Mouse (Mus musculus) right cerebral cortex, postnatal 36 days (tissue): ENCODE measurements around the gene Sirt4.

Source experiments
- DNase-seq, 2 experiments: peaks; one replicate each; pipeline ENCODE4 v3.0.0; 2022; ENCODE audit warnings: low spot score in 2 of 2, mixed read lengths in 1 of 2

The Sirt4 gene

DNA sequence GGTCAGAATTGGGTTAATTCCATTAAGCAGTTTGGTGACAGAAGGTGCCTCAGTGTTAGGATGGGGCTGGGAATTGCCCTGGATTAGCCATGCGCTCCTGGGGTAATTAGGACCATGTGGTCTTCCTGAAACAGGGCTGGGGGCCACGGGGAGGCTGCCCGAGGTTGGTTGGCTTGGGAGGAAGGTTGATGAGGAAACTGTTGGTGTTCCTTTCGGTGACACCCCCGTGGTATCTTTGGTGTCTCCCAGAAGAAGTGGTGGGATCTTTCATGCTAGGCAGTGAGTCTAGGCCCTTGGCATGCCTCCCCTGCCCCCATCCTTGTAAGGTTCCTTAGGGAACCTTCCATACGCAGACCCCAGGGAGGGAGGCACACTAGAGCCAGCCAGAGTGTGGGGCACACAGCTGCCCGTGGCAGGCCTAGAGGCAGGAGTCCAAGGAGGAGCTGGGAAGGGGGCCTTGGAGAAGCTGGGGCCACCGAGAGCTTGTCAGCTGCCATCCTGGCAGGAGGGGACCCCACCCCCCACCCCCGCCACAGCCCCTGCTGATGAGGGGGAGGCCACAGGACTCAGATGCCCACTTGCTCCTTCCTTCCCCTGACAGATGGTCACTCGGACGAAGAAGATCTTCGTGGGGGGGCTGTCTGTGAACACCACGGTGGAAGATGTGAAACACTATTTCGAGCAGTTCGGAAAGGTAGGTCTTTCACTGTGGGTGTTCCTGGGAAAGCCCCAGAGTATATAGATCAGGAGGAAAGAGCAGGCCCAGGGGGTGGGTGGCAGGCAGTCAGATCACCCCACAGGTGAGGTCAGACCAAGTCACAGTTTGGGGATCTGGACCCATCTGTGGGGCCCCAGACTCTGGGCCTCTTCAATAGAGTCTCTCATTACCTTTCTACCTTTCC, 49.4 kb downstream of the Sirt4 start:
- no peak for DNase-seq

DNA sequence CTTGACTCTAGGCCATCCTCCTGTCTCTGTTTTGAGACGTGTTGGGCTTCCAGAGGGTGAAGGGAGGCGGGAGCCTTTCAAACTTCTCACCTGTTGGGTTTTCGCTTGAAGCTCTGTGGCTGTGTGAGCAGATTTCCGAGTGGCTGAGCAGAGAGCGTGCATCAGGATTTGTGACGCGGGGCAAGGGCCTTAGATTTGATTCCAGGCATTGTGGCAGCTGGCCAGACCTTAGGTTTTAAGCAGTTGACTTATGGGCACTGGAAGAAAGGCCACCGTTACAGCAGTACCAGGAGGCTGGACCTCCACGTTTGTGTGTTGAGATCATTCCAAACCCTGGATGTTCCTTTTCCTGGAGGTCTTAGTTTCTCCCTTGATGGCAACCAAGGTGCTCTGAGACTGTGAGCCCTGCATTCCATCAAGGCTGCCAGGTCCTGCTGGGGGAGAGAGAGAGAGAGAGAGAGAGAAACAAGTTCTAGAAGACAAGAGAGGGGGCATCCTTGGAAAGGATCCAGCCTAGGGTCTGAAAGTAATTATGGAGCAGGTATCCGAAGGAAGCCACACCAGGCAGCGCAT, 50.2 kb downstream of the Sirt4 start:
- no peak for DNase-seq

DNA sequence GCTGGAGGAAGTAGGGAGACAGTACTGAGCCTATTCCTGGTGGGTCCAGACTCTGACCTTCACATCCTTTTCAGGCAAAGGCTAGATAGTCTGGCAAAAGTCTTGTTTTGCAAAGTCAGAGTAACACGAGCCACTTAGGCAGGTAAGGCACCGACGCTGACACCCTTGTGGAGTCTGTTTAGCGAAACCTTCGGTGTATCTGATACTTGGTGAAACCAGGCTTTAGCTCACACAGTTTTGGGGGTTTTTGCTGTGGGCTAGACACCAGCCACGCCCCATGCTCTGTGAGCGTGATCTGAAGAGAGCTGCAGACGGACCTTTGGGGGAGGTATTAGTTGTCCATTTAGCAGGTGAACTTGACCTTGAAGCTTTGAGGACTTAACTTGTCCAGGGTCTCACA, 51.3 kb downstream of the Sirt4 start:
- DNase-seq: no peak

DNA sequence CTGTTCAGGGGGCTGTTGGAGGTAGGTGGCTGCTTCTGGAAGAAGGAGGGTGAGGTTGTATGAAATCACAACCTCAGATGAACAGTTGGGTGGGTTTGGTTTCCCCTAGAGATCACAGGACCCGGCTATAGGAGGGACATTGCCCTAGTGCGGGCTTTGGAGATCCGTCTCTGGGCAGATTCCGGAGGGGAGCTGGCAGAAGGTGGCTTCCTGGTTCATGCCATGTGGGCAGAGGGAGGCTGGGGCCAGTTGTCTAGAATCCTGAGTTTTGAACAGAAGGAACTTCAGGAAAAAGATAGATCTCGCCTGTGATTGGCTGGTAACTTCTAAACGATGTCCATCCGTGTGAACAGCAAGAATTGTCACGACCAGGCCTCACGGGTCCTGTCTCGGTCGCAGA, 52.1 kb downstream of the Sirt4 start:
- DNase-seq: no peak

- DNase-seq: no peak
Observed at GRCm38 (mm10) chr5:115431898-115432259, 52.6 kb downstream of the Sirt4 start.

GRCm38 (mm10) chr5:115431061-115431897, 53.2 kb downstream of the Sirt4 start:
- no peak for DNase-seq

GRCm38 (mm10) chr5:115430187-115430960, 54.2 kb downstream of the Sirt4 start:
- DNase-seq: no peak

DNA sequence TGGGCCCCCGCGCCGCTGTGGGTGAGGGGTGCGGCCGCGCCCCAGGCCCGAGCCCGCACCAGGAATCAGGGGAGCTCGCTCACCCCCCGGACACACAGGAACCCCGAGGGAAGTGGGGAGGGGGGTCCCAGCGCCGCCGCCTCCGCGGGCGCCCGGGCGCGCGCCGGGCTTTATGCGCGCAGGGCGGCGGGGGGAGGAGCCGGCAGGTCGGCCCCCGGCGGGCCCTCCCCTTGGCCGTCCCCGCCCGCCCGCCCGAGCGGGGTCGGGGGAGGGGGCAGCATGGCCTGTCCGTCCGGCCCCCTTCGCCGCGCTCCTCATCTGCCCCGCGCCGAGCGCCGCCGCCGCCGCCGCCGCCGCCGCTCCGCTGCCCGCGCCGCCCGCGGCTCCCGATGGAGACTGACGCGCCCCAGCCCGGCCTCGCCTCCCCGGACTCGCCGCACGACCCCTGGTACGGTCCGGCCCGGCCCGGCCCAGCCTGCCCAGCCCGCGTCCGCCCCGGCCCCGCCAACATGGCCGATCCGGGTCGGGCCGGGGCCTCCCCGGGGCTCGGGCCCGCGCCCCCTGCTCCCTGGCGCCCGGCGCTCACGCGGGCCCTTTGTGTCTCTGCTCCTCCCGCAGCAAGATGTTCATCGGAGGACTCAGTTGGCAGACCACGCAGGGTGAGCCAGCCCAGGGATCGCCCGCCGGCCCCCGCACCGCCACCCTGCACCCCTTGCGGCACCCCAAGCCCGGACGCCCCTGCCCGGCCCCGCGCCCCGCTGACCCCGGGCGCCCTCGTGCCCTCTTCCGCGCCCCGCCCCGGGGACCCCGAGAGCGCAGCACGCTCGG, 55.0 kb downstream of the Sirt4 start, which contains the start of gene Msi1:
Gene Msi1 (plus strand): TSS at position 241 of the 828 bp plus-strand sequence.
- no peak for DNase-seq

DNA sequence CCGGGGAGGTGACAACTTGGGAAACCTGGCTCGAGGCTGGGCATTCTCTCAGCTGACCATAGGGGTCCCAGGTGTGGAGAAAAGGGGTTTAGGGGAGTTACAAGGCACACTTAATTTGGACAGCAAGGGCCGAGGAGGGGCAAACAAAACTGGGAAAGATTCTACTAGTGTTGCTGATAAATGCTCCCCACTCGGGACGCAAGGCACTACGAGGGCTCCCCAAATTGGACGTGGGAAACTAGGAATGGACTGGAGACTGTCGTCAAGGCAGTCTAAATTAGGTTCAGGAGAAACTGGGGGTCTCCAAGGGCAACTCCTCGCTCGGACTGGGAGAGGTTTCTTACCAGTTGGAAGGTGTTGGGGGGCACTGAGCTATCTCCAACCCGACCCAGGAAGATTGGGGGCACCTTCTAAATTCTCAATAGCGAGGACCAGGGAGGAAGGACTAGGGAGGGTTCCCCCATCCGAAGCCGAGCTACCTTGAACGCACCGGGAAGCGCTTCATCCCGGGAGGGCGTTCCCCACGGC, 55.6 kb downstream of the Sirt4 start:
- no peak for DNase-seq
